Mouse (Mus musculus) kidney, adult 2 months (tissue): ENCODE results near the gene Gm27021.

Source experiments
- CTCF ChIP-seq: fragments of 200-500 bp; conservative IDR thresholded peaks from 2 replicates; pipeline ENCODE4 v1.5.1; 2011; ENCODE audit warnings: low read depth, mild to moderate bottlenecking, control low read depth, low read length, moderate library complexity, mixed read lengths; ENCODE audit not compliant: insufficient read depth, insufficient read length
- POLR2A ChIP-seq: fragments of 200-500 bp; IDR thresholded peaks from one replicate; pipeline ENCODE4 v1.6.1; 2011; ENCODE audit warnings: low read depth, low read length, control low read depth

- no peak for TF ChIP-seq CTCF
- TF ChIP-seq POLR2A, result no peak
Observed at GRCm38 (mm10) chr8:120692934-120693333, 25.1 kb upstream of the Gm27021 start.
